In genomic region chr7:73532139-73532538, GRCm38 (mm10) we compare ENCODE assay signal across 11 mouse cellular contexts. TPM values are rescaled to one million over a fixed set of nuclear protein-coding genes. Genes with fewer than 3 reads are reported as not detected.
DNase-seq lines count a peak whose midpoint lies in the region; ATAC-seq and TF ChIP-seq lines count a peak whose summit lies in the region.
"Had no signal": no experiment of that assay in that cellular context is flagged by ENCODE, and none has a peak within 500 bp of the region (broad histone marks: within the 10 kb centered on the region; RNA-seq: fewer than 3 reads in every experiment).

No protein-coding gene starts in this region.

- H3K36me3 ChIP-seq in heart, embryonic 12.5 days: peaks cover 29% of the 10 kb centered on the region
- no peaks in the 10 kb centered on the region for H3K36me3 ChIP-seq in heart, embryonic 11.5 days (ENCODE audit: control insufficient read depth, insufficient read depth, low read length)
- peaks cover 45% of the 10 kb centered on the region for H3K36me3 ChIP-seq in limb, embryonic 14.5 days (ENCODE audit: control insufficient read depth, insufficient read depth, low read length)
- peaks cover 55% of the 10 kb centered on the region for H3K36me3 ChIP-seq in limb, embryonic 10.5 days
- H3K36me3 ChIP-seq in ES-Bruce4 (ENCODE audit: control insufficient read depth, insufficient read depth, low read length, poor library complexity, severe bottlenecking): peaks cover 4% of the 10 kb centered on the region
- H3K36me3 ChIP-seq in forebrain, postnatal 0 days (ENCODE audit: insufficient read depth): no peaks in the 10 kb centered on the region

- 82% methylated on average over 3 of the region's 3 CpGs for WGBS in heart, embryonic 12.5 days
- 84% methylated on average over 3 of the region's 3 CpGs for WGBS in heart, embryonic 11.5 days (ENCODE audit: insufficient replicate concordance)
- WGBS in limb, embryonic 14.5 days: 84% methylated on average over 3 of the region's 3 CpGs
- 92% methylated on average over 3 of the region's 3 CpGs for WGBS in limb, embryonic 10.5 days
- WGBS in forebrain, postnatal 0 days: 64% methylated on average over 3 of the region's 3 CpGs

- H3K9me3 ChIP-seq in heart, embryonic 12.5 days (replicated peaks): no peaks in the 10 kb centered on the region
- H3K9me3 ChIP-seq in heart, embryonic 11.5 days (replicated peaks; ENCODE audit: control insufficient read depth, low read length): no peaks in the 10 kb centered on the region
- H3K9me3 ChIP-seq in limb, embryonic 14.5 days (ENCODE audit: control insufficient read depth, low read length): no peaks in the 10 kb centered on the region
- no peaks in the 10 kb centered on the region for H3K9me3 ChIP-seq in limb, embryonic 10.5 days (replicated peaks)
- no peaks in the 10 kb centered on the region for H3K9me3 ChIP-seq in ES-Bruce4 (replicated peaks; ENCODE audit: control insufficient read depth, insufficient read depth, low read length, poor library complexity, severe bottlenecking)
- H3K9me3 ChIP-seq in forebrain, postnatal 0 days (ENCODE audit: low read length): no peaks in the 10 kb centered on the region

- TF ChIP-seq POLR2A in limb, embryonic 14.5 days (IDR thresholded peaks at IDR 0.05; ENCODE audit: borderline replicate concordance, extremely low read depth, insufficient read depth, insufficient read length): no peak
- TF ChIP-seq POLR2A in ES-Bruce4 (IDR thresholded peaks at IDR 0.05; ENCODE audit: insufficient read depth, low read length): no peak

- no peak for TF ChIP-seq EP300 in ES-Bruce4 (IDR thresholded peaks at IDR 0.05; ENCODE audit: insufficient read depth, low read depth, low read length)

- H3K4me3 ChIP-seq in heart, embryonic 12.5 days: no peak overlapping the region
- H3K4me3 ChIP-seq in heart, embryonic 11.5 days (ENCODE audit: low read depth, low read length): no peak overlapping the region
- H3K4me3 ChIP-seq in limb, embryonic 14.5 days (replicated peaks; ENCODE audit: low read length): no peak overlapping the region
- H3K4me3 ChIP-seq in limb, embryonic 10.5 days: no peak overlapping the region
- no peak overlapping the region for H3K4me3 ChIP-seq in ES-Bruce4 (ENCODE audit: low read depth, low read length)
- no peak overlapping the region for H3K4me3 ChIP-seq in forebrain, postnatal 0 days (ENCODE audit: low read depth, low read length)

- H3K27me3 ChIP-seq in heart, embryonic 12.5 days (replicated peaks): no peaks in the 10 kb centered on the region
- H3K27me3 ChIP-seq in heart, embryonic 11.5 days (ENCODE audit: control insufficient read depth, insufficient read depth, low read length): no peaks in the 10 kb centered on the region
- no peaks in the 10 kb centered on the region for H3K27me3 ChIP-seq in limb, embryonic 14.5 days (ENCODE audit: control insufficient read depth, insufficient read depth, low read length)
- no peaks in the 10 kb centered on the region for H3K27me3 ChIP-seq in limb, embryonic 10.5 days (ENCODE audit: low read depth, poor library complexity, severe bottlenecking)
- H3K27me3 ChIP-seq in ES-Bruce4 (ENCODE audit: control insufficient read depth, insufficient read depth, low read length, poor library complexity, severe bottlenecking): no peaks in the 10 kb centered on the region
- no peaks in the 10 kb centered on the region for H3K27me3 ChIP-seq in forebrain, postnatal 0 days (ENCODE audit: insufficient read depth, low read length)

- H3K4me1 ChIP-seq in heart, embryonic 12.5 days (replicated peaks): peaks cover 52% of the 10 kb centered on the region
- peaks cover 43% of the 10 kb centered on the region for H3K4me1 ChIP-seq in heart, embryonic 11.5 days (ENCODE audit: control insufficient read depth, insufficient read depth, low read length)
- peaks cover 22% of the 10 kb centered on the region for H3K4me1 ChIP-seq in limb, embryonic 14.5 days (ENCODE audit: control insufficient read depth, insufficient read depth, low read length)
- H3K4me1 ChIP-seq in limb, embryonic 10.5 days: peaks cover 47% of the 10 kb centered on the region
- H3K4me1 ChIP-seq in ES-Bruce4 (ENCODE audit: control insufficient read depth, insufficient read depth, low read length): no peaks in the 10 kb centered on the region
- H3K4me1 ChIP-seq in forebrain, postnatal 0 days (ENCODE audit: insufficient read depth): peaks cover 14% of the 10 kb centered on the region

- H3K4me2 ChIP-seq in heart, embryonic 12.5 days: no peak overlapping the region
- no peak overlapping the region for H3K4me2 ChIP-seq in heart, embryonic 11.5 days
- no peak overlapping the region for H3K4me2 ChIP-seq in limb, embryonic 14.5 days (replicated peaks; ENCODE audit: low read depth, low read length, severe bottlenecking)
- no peak overlapping the region for H3K4me2 ChIP-seq in forebrain, postnatal 0 days (ENCODE audit: low read depth)

- DNase-seq in limb, embryonic 14.5 days (ENCODE audit: low spot score): no peak
- no peak for DNase-seq in limb, embryonic 10.5 days (ENCODE audit: low spot score)
- no peak for DNase-seq in forebrain, postnatal 0 days
- DNase-seq in right cerebral cortex, postnatal 36 days (ENCODE audit: low spot score in 2 of 2): no peak
- DNase-seq in right cerebral cortex, postnatal 14 days: no peak
- DNase-seq: adrenal gland, postnatal 14 days; cerebellum, postnatal 36 days; thymus, postnatal 4 days had no signal

- no peak for ATAC-seq in heart, embryonic 12.5 days (ENCODE audit: insufficient number of reproducible peaks, low FRiP score)
- ATAC-seq in heart, embryonic 11.5 days (replicated peaks; ENCODE audit: insufficient number of reproducible peaks, low FRiP score, low TSS enrichment): no peak
- no peak for ATAC-seq in limb, embryonic 14.5 days (ENCODE audit: low FRiP score, low read depth)
- no peak for ATAC-seq in forebrain, postnatal 0 days

- no peak overlapping the region for H3K9ac ChIP-seq in heart, embryonic 12.5 days
- no peak overlapping the region for H3K9ac ChIP-seq in heart, embryonic 11.5 days (ENCODE audit: low read depth, low read length)
- H3K9ac ChIP-seq in limb, embryonic 14.5 days (ENCODE audit: low read depth, low read length, severe bottlenecking): no peak overlapping the region
- H3K9ac ChIP-seq in ES-Bruce4 (ENCODE audit: low read depth, poor library complexity, severe bottlenecking): peak overlapping the region; percentile 18; the same call in 1 of the 2 replicates
- no peak overlapping the region for H3K9ac ChIP-seq in forebrain, postnatal 0 days

- TF ChIP-seq CTCF in ES-Bruce4 (IDR thresholded peaks at IDR 0.05; ENCODE audit: low read depth, low read length): no peak
- no peak for TF ChIP-seq CTCF in forebrain, postnatal 0 days (IDR thresholded peaks at IDR 0.05; ENCODE audit: low read depth)

- H3K27ac ChIP-seq in heart, embryonic 12.5 days (ENCODE audit: poor library complexity, severe bottlenecking): 0 out of 2 replicates have a peak overlapping the region, but pooled peaks have one; percentile 2
- no peak overlapping the region for H3K27ac ChIP-seq in heart, embryonic 11.5 days (ENCODE audit: low read depth, low read length)
- H3K27ac ChIP-seq in limb, embryonic 14.5 days (replicated peaks; ENCODE audit: low read depth, low read length): 0 out of 2 replicates have a peak overlapping the region, but pooled peaks have one; percentile 19
- H3K27ac ChIP-seq in limb, embryonic 10.5 days: no peak overlapping the region
- H3K27ac ChIP-seq in ES-Bruce4 (ENCODE audit: insufficient read depth, low read length): no peak overlapping the region
- H3K27ac ChIP-seq in forebrain, postnatal 0 days (ENCODE audit: low read depth, low read length): peak overlapping the region; percentile 5; the same call in 1 of the 2 replicates

RNA-seq across cellular contexts. Expression of gene Chd2, which starts 9.5 kb away (rescaled TPM):
- 48.5 and 50.4 TPM in 2 replicates for polyA plus RNA-seq in heart, embryonic 12.5 days (2016; fragmentation: Nextera tagmentation; extraction: Ambion mirVana)
- 43.6 and 45.6 TPM in 2 replicates for polyA plus RNA-seq in heart, embryonic 11.5 days (2014; fragmentation: Nextera tagmentation; extraction: Ambion mirVana)
- 55.6 and 61.7 TPM in 2 replicates for polyA plus RNA-seq in limb, embryonic 14.5 days (2012; rRNA removed)
- polyA plus RNA-seq in limb, embryonic 14.5 days (2014; fragmentation: Nextera tagmentation; extraction: Ambion mirVana): 56.5 and 65.4 TPM in 2 replicates
- polyA plus RNA-seq in limb, embryonic 10.5 days (2016; fragmentation: Nextera tagmentation; extraction: Ambion mirVana): 33.7 and 53.2 TPM in 2 replicates
- 103 and 104 TPM in 2 replicates for polyA plus RNA-seq in ES-Bruce4 (2011; ENCODE audit: insufficient read depth, insufficient read length, low read depth, missing spikeins)
- total RNA-seq in forebrain, postnatal 0 days (2014; rRNA removed): 31.9 and 53.9 TPM in 2 replicates
- 20.2 and 32.0 TPM in 2 replicates for polyA plus RNA-seq in forebrain, postnatal 0 days (2015; fragmentation: Nextera tagmentation; extraction: Ambion mirVana)

Comparison
In these comparisons a context has a peak if more than half of its experiments do, and no peak if none do; other contexts are left out.
1. H3K27ac ChIP-seq: peak in heart, embryonic 12.5 days (single experiment), limb, embryonic 14.5 days (single experiment) and forebrain, postnatal 0 days (single experiment); none in heart, embryonic 11.5 days (single experiment), limb, embryonic 10.5 days (single experiment) and ES-Bruce4 (single experiment).